Mouse (Mus musculus): ENCODE results near the gene Rcan3.

Gene Rcan3

GRCm38 (mm10) chr4:135433443-135434394 lies at the start of gene Rcan3:
Rcan3 (minus strand) TSS chr4:135433853.
- DNase-seq = peak; percentile 72 to 83

- no peak for DNase-seq
Observed at GRCm38 (mm10) chr4:135480370-135480769, 46.7 kb upstream of the Rcan3 start.

GRCm38 (mm10) chr4:135477851-135478250 lies 44.2 kb upstream of the Rcan3 start:
- no peak for DNase-seq

DNA sequence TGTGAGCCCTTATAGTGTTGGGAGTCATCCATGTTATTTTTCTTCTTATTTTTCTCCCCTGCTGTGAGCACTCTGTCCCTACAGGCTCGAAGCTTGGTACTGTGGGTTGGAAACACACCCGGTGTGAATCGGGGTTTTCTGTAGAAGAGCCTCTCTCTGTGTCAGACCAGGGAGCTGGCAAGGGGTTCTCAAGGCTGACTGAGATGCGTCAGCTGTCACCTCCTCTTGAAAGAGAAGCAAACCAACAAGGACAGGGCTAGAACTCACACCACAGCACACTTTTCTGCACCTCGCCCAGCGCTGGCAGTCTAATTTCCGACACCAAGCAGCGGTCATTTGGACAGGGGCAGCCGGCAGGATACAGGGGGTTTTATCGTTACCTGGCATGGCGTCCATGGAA lies 29.8 kb upstream of the Rcan3 start:
- DNase-seq = no peak

- DNase-seq = no peak
Observed at GRCm38 (mm10) chr4:135453572-135453971, 19.9 kb upstream of the Rcan3 start.

- DNase-seq = no peak
Observed at GRCm38 (mm10) chr4:135453164-135453563, 19.5 kb upstream of the Rcan3 start.

GRCm38 (mm10) chr4:135451360-135452015 lies 17.8 kb upstream of the Rcan3 start:
- no peak for DNase-seq

DNA sequence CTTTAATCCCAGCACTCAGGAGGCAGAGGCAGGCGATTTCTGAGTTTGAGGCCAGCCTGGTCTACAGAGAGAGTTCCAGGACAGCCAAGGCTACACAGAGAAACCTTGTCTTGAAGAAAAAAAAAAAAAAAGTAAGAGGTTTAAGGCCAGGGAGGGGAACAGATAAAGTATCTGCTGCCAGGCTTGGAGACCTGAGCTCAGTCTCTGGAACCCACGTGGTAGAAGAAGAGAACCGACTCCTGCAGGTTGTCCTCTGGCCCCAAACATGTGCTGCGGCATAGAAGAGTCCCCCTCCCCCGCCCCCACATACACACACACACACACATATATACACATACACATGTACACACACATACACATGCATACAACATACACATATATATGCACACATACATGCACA lies 8.8 kb upstream of the Rcan3 start:
- DNase-seq = no peak

DNA sequence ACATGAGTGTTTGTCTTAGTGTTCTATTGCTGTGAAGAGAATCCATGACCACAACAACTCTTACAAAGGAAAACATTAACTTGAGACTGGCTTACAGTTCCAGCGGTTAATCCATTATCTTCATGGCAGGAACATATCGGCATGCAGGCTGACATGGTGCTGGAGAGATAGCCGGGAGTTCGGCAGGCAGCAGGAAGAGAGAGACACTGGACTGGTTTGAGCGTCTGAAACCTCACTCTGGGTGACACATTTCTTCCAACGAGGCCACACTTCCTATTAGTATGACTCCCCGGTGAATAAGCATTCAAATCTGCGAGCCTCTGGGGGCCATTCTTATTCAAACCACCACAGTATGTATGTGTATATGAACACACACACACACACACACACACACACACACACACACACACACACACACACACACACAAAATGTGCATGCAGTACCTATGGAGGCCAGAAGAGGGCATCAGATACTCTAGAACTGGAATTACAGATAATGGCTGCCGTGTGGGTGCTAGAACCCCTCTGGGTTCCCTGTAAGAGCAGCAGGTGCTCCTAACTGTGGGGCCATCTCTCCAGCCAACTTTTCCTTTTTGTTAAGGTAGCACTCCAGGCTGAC lies 6.4 kb upstream of the Rcan3 start:
- no peak for DNase-seq

GRCm38 (mm10) chr4:135439188-135439647 lies 5.6 kb upstream of the Rcan3 start:
- no peak for DNase-seq

GRCm38 (mm10) chr4:135437924-135438323 lies 4.3 kb upstream of the Rcan3 start:
- DNase-seq = no peak

DNA sequence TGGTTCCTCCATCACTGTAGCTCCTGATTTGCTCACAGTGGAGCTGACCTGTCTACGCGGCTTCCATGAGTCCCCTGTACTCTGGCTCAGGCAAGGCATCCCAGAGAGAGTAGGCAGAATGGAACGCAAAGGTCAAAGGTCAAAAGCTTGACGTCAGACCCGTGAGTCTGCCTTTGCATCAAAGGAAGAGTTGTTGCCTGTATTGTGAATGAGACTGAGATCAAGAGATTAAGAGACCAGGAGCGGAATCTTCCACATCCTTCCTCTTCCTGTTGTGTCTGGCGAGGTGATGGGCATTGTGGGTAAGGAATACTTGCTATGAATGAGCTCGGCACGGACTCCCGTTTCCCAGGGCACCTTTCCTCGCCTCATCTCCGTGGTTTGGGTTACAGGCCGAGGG lies 2.6 kb upstream of the Rcan3 start:
- DNase-seq = no peak

GRCm38 (mm10) chr4:135434395-135434789 lies 739 bp upstream of the Rcan3 start:
- no peak for DNase-seq

DNA sequence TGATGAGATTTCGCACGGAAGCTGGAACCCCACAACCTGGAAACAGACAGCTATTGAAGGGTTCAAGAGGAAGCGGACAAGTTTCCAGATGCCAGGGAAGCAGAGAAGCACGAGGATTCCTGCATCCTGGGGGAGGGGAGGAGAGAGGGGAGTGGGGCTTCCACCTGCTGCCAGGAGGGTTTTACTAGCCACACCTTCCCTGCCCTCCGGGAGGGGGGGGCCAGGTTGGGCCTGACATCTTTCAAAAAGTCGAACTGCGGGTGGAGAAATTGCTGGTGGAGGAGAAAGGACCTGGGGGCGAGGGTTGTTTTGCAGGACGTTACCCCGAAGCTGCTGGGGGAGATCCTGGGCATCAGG lies 589 bp downstream of the Rcan3 start:
- peak; percentile 24 for DNase-seq

GRCm38 (mm10) chr4:135429990-135430760 lies 3.5 kb downstream of the Rcan3 start:
- DNase-seq = peak; percentile 79 to 85

- DNase-seq = no peak
Observed at GRCm38 (mm10) chr4:135429383-135429782, 4.3 kb downstream of the Rcan3 start.

GRCm38 (mm10) chr4:135426587-135426986 lies 7.1 kb downstream of the Rcan3 start:
- no peak for DNase-seq

DNA sequence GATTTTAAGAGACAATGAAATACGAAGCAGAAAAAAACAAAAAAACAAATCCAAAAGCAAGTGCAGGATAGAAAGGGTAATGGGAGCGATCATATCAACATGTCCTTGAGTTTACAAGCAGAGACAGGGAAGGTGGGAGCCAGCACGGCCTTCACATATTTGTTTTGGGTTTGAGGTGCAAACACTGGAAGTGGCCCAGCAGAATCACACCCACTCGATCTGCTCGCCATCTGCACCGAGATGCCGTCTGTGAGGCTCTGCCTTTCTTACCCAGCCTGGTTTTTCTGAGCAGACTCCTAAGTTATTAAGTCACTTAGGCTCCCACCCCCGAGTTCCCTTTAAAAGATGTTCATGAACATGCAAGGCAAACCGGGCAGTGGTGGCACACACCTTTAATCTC lies 8.0 kb downstream of the Rcan3 start:
- DNase-seq = peak; percentile 60 to 65

- peak; percentile 45 to 65 for DNase-seq
Observed at GRCm38 (mm10) chr4:135420961-135421360, 12.7 kb downstream of the Rcan3 start.

- DNase-seq = no peak
Observed at GRCm38 (mm10) chr4:135420416-135420815, 13.2 kb downstream of the Rcan3 start.

GRCm38 (mm10) chr4:135419996-135420395 lies 13.7 kb downstream of the Rcan3 start:
- no peak for DNase-seq

GRCm38 (mm10) chr4:135416367-135416766 lies 17.3 kb downstream of the Rcan3 start:
- no peak for DNase-seq

DNA sequence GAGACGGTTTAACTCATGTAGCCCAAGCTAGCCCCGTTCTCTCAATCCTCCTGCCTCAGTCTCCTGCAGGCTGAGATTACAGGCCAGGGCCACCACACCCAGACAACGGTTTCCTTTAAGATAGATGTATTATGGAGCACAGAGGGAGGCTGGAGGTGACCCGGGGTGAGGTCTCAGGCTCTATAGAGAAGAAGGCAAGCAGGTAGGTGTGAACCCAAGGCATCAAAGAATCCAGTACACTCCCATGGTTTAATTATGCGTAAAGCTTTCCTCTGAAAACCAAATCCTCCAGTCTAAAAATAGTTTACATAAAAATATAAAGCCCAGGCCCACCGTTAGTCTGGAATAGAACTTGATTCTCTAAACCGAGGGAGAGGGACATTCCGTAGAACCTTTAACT lies 20.2 kb downstream of the Rcan3 start:
- no peak for DNase-seq

All from cerebellum, postnatal 36 days (tissue).